Mouse (Mus musculus) neural tube, embryonic 15.5 days (tissue): ENCODE measurements around the gene Setd1a. TPM values are rescaled to one million over a fixed set of nuclear protein-coding genes. Genes with fewer than 3 reads are reported as not detected.
A peak's percentile ranks its signal among the peaks of the same experiment; 100 is the strongest.
"Not testable (repeated sequence)": the region's sequence is repeated elsewhere in the genome, so short reads cannot be mapped to it uniquely, and the experiment has no call there.

Experiments used
- ATAC-seq: fragments of 200-750 bp; cut with Nextera tagmentation; 2 replicates; pipeline ENCODE4 v1.8.0; 2017; ENCODE audit warnings: mild to moderate bottlenecking, moderate TSS enrichment, moderate library complexity; ENCODE audit not compliant: low FRiP score
- H3K27ac ChIP-seq: fragments of 300-500 bp; sonication (generic); replicated peaks from 2 replicates; pipeline ENCODE4 v1.5.1; 2015; ENCODE audit warnings: mild to moderate bottlenecking, inconsistent platforms
- H3K27me3 ChIP-seq: fragments of 300-500 bp; sonication (generic); replicated peaks from 2 replicates; pipeline ENCODE4 v1.6.1; 2015; ENCODE audit warnings: inconsistent platforms
- H3K36me3 ChIP-seq: fragments of 300-500 bp; sonication (generic); 2 replicates; pipeline ENCODE4 v1.6.1; 2015; ENCODE audit warnings: inconsistent platforms
- H3K4me1 ChIP-seq: fragments of 300-500 bp; sonication (generic); 2 replicates; pipeline ENCODE4 v1.6.1; 2015; ENCODE audit warnings: inconsistent platforms
- H3K4me2 ChIP-seq: fragments of 300-500 bp; sonication (generic); 2 replicates; pipeline ENCODE4 v1.6.1; 2015; ENCODE audit warnings: inconsistent platforms, mild to moderate bottlenecking, moderate library complexity
- H3K4me3 ChIP-seq: fragments of 300-500 bp; sonication (generic); replicated peaks from 2 replicates; pipeline ENCODE4 v1.5.1; 2015; ENCODE audit warnings: mild to moderate bottlenecking, inconsistent platforms
- H3K9ac ChIP-seq: fragments of 300-500 bp; sonication (generic); replicated peaks from 2 replicates; pipeline ENCODE4 v1.6.1; 2015; ENCODE audit warnings: mild to moderate bottlenecking, inconsistent platforms
- H3K9me3 ChIP-seq: fragments of 300-500 bp; sonication (generic); replicated peaks from 2 replicates; pipeline ENCODE4 v1.6.1; 2016; ENCODE audit warnings: inconsistent platforms
- WGBS: fragments of 180-500 bp; shearing (Covaris S2); methylation state at CpG from one replicate; pipeline ENCODE4 v1.1.7; 2015; ENCODE audit warnings: mixed read lengths; 5-methylcytosine and 5-hydroxymethylcytosine counted together
- polyA plus RNA-seq: library from polyadenylated mRNA; unstranded; fragments of >200 nt; fragmentation: Nextera tagmentation; extraction: Ambion mirVana; gene quantifications from 2 replicates; pipeline ENCODE4 v1.2.1, GENCODE M21; 2015

Setd1a gene
- polyA plus RNA-seq, 1 experiment from 2014 or later, result 17.8 TPM

DNA sequence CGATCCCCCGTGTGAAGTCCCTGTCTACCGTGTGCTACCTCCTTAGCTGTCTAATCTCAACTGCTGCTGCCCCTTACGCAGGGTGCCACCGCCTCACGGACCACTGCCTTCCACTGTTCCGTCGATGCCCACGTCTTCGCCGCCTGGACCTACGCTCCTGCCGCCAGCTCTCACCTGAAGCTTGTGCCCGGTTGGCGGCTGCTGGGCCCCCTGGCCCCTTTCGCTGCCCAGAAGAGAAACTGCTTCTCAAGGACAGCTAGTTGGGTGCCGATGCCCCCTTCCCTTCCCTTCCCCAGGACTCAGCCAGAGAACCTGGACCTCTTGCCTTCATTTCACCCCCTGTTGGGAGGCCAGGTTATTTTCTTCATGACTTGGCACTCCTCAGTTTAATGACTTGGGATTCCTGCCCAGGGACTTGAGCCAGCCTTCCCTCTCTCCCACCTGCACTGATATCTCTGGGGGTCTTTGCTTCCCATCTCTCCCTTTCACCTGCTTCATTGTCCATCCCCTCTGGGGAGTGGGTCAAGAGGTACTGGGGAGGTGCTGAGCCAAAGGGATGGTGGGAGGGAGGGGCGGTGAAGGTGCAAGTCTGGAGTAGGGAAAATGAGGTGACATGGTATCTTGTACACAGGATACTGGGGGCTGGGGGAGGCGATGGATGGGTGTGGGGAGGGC, 8.7 kb upstream of the Setd1a start:
- Histone ChIP-seq H3K4me1 (peaks cover 32% of the 10 kb centered on the region), H3K4me2 (no peak overlapping the region), H3K4me3 (no peak overlapping the region), H3K27me3 (no peaks in the 10 kb centered on the region), H3K27ac (peak overlapping the region; percentile 45; the same call in 1 of the 2 replicates), H3K9ac (no peak overlapping the region), H3K9me3 (no peaks in the 10 kb centered on the region), H3K36me3 (peaks cover 58% of the 10 kb centered on the region)
- no peak for ATAC-seq
- 93% methylated on average over 19 of the region's 19 CpGs for WGBS

DNA sequence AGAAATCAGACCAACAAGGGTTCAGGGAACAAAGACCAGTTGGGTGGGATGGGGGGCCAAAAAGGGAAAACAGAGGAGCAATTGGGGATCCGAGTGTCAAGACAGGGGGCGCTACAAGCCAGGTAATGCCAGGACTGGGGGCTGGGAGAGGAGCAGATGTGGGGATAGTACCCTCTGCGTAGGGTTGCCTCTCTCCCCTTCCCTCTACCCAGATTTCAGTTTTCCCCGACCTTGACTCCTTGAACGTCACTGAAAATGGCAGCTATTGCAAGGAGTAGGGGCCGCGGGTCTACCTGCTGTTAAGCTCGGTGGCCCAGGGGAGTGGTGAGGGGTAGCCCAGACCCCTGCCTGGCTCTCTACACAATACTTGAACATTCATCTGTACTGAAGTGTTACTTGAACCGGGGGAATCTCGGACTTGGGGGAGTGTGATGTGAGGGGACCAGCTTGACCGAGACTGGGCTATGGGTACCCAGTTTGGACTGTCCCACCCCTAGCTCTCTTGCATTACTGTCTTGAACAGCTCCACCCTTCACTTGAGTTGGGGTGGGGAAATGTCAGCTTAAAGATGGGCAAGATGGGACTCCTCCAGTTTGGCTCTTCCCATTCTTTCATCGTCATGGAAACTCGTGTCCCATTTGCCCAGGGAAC, 8.0 kb upstream of the Setd1a start:
- peak; percentile 16 for ATAC-seq
- WGBS, result 50% methylated on average over 12 of the region's 13 CpGs
- Histone ChIP-seq H3K36me3 (peaks cover 54% of the 10 kb centered on the region), H3K9me3 (no peaks in the 10 kb centered on the region), H3K4me2 (no peak overlapping the region), H3K27ac (peak overlapping the region; percentile 45), H3K27me3 (no peaks in the 10 kb centered on the region), H3K4me1 (peaks cover 32% of the 10 kb centered on the region), H3K4me3 (no peak overlapping the region; the same call in 1 of the 2 replicates), H3K9ac (no peak overlapping the region)

DNA sequence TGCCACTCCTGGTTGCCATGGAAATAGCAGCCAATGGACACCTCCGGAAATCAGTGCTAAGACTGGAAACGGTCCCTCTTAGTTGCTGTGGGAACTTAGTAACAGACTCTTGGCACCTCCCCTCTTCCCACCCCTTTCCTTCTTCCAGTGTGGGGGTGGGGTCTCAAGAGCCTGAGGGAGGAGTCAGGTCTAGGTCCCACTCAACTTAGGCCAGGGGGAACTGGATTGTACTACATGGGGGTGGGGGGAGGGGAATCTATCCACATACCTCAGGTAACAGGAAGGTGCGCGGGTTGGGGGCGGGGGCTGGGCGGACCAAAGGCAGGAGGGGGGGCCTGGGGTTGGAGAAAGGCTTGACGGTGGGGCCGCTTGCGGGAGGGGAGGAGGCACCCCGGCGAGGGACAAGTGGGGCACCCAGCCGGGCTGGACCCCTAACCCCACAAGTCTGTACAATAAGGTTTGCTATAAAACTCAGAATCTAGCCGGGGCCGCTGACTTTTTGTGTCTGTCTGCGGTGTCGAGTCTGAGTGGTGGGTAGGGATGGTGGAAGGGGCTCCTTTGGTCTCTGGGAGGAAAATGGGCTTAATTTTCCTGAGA, 7.4 kb upstream of the Setd1a start:
- Histone ChIP-seq H3K9ac (peak overlapping the region; percentile 43; the same call in 1 of the 2 replicates), H3K4me1 (peaks cover 35% of the 10 kb centered on the region), H3K27ac (peak overlapping the region; percentile 82), H3K4me2 (peak overlapping the region; percentile 77), H3K4me3 (peak overlapping the region; percentile 51), H3K36me3 (peaks cover 48% of the 10 kb centered on the region), H3K27me3 (no peaks in the 10 kb centered on the region), H3K9me3 (no peaks in the 10 kb centered on the region)
- peak; percentile 87 for ATAC-seq
- WGBS, result under 1% methylated on average over 16 of the region's 16 CpGs

DNA sequence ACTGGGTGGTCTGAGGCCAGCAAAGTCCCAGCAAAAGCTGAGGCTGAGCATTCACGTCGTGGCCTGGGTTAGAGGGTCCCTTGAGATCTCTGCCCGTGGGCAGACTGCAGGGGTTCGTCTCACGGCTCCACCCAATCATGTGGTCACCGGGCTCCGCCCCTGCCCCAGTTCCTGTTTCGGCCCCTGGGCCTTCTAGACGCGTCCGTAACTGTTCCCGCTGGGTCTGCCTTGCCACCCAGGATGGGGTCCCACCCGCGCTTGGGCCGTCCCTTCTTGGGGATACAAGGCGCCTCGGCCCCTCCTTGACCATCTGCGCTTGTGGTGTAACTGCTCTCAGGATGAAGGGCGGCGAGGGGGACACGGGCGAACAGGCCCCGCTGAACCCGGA, 6.8 kb upstream of the Setd1a start, which contains the start of gene Orai3:
TSS of gene Orai3 (plus strand) at position 165 of the 388 bp plus-strand sequence.
- Histone ChIP-seq H3K9ac (peak within 1 kb of the TSS; percentile 60), H3K4me2 (peak within 1 kb of the TSS; percentile 77), H3K4me1 (peaks cover 35% of the 10 kb centered on the region), H3K4me3 (peak within 1 kb of the TSS; percentile 51), H3K27ac (peak within 1 kb of the TSS; percentile 82), H3K36me3 (peaks cover 42% of the 10 kb centered on the region), H3K27me3 (no peaks in the 10 kb centered on the region), H3K9me3 (no peaks in the 10 kb centered on the region)
- WGBS, result 0% methylated on average over 24 of the region's 24 CpGs
- peak; percentile 63 for ATAC-seq

DNA sequence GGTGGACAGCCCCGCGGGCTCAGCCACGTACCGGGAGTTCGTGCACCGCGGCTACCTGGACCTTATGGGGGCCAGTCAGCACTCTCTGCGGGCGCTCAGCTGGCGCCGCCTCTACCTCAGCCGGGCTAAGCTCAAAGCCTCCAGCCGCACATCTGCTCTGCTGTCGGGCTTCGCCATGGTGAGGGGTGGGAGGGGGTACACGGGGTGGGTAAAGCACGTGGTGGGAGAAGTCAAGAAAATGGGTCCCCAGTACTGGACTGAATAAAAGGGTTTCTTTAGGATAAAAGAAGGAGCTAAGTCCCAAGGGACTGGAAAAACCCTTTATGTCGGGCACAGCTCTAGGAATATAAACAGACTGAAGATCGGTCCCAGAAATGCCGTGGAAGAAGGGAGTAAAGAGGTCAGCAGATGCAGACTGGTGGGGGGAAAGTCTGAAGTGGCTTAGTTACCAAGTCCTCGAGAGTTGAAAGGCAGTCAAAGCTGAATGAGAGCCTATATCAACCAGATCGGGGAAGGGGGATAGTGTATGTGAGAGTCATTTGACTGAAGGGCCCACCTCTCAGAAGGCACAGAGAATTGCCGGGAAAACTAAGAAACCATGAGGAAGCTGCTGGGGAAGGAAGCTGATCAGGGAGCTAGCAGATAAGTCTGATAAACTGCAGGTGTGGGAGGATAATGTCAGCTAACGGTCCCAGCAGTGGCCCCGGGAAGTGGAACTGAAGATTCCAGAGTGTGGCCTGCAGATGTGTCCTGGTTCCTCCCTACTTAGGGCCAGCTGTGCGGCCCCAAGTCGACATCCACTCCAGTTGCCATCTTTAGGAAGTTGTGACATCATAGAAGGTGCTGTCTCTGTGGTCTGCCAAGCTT, 6.2 kb upstream of the Setd1a start:
- H3K4me2 ChIP-seq, result peak overlapping the region; percentile 77
- H3K27ac ChIP-seq, result peak overlapping the region; percentile 82
- H3K4me3 ChIP-seq, result peak overlapping the region; percentile 51
- WGBS, result 5% methylated on average over 27 of the region's 27 CpGs
- peaks cover 35% of the 10 kb centered on the region for H3K4me1 ChIP-seq
- peak; percentile 13; the same call in 1 of the 2 replicates for ATAC-seq
- H3K27me3 ChIP-seq, result no peaks in the 10 kb centered on the region
- peaks cover 36% of the 10 kb centered on the region for H3K36me3 ChIP-seq
- H3K9ac ChIP-seq, result peak overlapping the region; percentile 60
- H3K9me3 ChIP-seq, result no peaks in the 10 kb centered on the region

DNA sequence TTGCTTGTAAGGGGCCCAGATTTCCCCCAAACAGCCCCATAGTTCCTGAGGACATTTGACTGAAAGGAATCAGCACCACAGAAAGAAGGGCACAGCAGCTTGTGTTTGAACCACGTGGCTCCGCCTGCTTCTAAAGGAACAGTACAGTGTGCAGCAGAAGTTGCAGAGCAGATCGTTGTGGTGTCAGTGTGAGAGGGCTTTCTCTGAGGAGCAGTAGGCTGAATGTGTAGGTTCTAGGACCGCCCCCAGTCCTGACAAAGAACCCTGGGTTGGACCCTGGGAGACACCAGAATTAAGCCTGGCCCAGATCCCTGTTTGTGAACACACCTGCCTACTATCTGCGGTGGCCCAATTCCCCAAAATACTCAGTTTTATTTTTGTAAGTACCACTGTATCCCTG, 5.2 kb upstream of the Setd1a start:
- Histone ChIP-seq H3K27ac (no peak overlapping the region), H3K9me3 (no peaks in the 10 kb centered on the region), H3K4me1 (peaks cover 41% of the 10 kb centered on the region), H3K36me3 (peaks cover 26% of the 10 kb centered on the region), H3K4me3 (no peak overlapping the region), H3K4me2 (0 out of 2 replicates have a peak overlapping the region, but pooled peaks have one; percentile 77), H3K27me3 (no peaks in the 10 kb centered on the region), H3K9ac (no peak overlapping the region)
- ATAC-seq, result no peak
- WGBS, result 74% methylated on average over 5 of the region's 5 CpGs

DNA sequence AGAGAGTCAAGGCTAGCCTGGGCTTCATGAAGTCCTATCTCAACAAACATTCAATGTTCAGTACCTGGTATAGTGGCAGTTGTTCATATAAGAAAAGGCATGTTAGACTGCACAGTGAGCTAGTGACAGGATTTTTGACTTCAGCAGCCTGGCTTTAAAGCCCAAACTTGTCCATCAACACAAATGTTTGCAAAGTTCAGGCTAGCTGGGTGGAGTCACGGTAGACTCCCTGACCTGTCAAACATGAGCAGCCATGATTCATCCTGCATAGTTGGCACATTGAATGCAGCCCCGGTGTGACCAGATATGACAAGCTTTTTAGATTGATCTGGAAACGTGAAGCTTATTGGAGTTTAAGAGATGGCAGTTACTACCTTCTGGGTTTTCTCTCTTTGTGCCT, 4.4 kb upstream of the Setd1a start:
- Histone ChIP-seq H3K36me3 (peaks cover 18% of the 10 kb centered on the region), H3K4me3 (no peak overlapping the region), H3K4me1 (peaks cover 41% of the 10 kb centered on the region), H3K27ac (no peak overlapping the region), H3K9ac (no peak overlapping the region), H3K27me3 (no peaks in the 10 kb centered on the region), H3K9me3 (no peaks in the 10 kb centered on the region), H3K4me2 (no peak overlapping the region)
- no peak for ATAC-seq
- WGBS, result 86% methylated on average over 3 of the region's 3 CpGs

DNA sequence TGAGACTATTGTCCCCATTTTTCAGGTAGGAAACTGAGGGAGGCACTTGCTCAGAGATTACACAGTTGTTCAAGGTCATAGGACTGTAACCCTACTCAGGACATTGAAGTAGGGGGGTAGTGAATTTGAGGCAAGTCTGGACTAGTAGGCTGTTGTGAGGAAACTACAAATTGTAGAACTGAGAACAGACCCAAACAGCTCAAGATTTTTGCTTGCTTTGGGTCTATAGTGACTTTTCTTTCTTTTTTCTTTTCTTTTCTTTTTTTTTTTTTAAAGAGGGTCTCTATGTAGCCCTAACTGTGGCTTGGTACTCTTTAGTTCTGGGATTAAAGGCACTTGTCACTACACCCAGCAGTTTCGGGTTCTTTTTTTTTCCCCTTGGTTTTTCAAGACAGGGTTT, 3.9 kb upstream of the Setd1a start:
- Histone ChIP-seq H3K27ac (no peak overlapping the region), H3K4me3 (no peak overlapping the region), H3K9ac (no peak overlapping the region), H3K27me3 (no peaks in the 10 kb centered on the region), H3K9me3 (no peaks in the 10 kb centered on the region), H3K4me1 (peaks cover 41% of the 10 kb centered on the region), H3K36me3 (peaks cover 13% of the 10 kb centered on the region), H3K4me2 (no peak overlapping the region)
- 78% methylated on average over 1 of the region's 1 CpGs for WGBS
- no peak for ATAC-seq

DNA sequence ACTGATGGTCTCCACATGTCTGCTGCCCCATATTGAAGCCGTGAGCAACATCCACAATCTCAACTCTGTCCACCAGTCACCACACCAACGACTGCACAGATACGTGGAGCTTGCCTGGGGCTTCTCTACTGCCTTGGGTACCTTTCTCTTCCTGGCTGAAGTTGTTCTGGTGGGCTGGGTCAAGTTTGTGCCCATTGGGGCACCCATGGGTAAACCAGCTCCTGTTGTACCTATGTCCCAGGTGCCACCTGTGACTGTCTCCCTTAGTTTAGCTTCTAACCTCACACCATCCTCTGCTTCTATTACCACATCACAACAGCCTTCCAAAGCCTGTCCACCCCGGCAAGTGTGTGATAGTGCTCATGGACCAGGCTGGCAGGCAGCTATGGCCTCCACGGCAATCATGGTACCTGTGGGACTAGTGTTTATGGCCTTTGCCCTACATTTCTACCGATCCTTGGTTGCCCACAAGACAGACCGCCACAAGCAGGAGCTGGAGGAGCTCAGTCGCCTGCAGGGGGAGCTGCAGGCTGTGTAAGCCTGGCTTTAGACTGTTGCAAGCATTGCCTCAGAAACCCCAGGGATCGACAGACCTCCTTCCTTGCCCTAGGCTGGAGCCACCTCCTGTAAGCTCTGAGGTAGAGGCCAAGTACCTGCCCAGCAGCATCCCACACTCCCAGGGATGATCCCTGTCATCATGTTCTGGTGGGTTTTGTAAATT, 2.6 kb upstream of the Setd1a start:
- WGBS, result 40% methylated on average over 9 of the region's 9 CpGs

DNA sequence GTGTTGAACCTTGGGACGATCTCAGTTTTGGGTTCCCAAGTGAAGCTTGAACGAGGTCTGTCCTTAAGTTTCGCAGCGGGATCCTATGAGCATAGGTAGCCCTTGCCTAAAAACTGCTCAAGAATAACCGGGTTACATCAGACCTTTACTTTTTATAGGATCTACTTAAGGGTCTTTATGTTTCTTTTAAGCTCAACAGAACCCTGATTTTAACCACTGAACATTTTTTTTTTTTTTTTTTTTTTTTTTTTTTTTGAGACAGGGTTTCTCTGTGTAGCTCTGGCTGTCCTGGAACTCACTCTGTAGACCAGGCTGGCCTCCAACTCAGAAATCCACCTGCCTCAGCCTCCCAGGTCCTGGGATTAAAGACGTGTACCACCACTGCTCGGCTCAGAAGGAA, 633 bp upstream of the Setd1a start:
- not testable (repeated sequence) for H3K27me3 ChIP-seq, ATAC-seq, H3K9me3 ChIP-seq
- WGBS, result 72% methylated on average over 7 of the region's 7 CpGs
- peak overlapping the region; percentile 86 for H3K4me2 ChIP-seq
- H3K4me1 ChIP-seq, result peaks cover 27% of the 10 kb centered on the region
- H3K36me3 ChIP-seq, result peaks cover 19% of the 10 kb centered on the region
- H3K4me3 ChIP-seq, result peak overlapping the region; percentile 88
- H3K27ac ChIP-seq, result peak overlapping the region; percentile 98
- H3K9ac ChIP-seq, result peak overlapping the region; percentile 86; the same call in 1 of the 2 replicates

More for the DNA sequence above, 2.6 kb upstream of the Setd1a start:
- no peak overlapping the region for H3K27ac ChIP-seq
- no peak for ATAC-seq
- peaks cover under 1% of the 10 kb centered on the region; the same call in 1 of the 2 replicates for H3K36me3 ChIP-seq
- no peaks in the 10 kb centered on the region for H3K27me3 ChIP-seq
- no peak overlapping the region for H3K9ac ChIP-seq
- H3K9me3 ChIP-seq, result no peaks in the 10 kb centered on the region
- peaks cover 44% of the 10 kb centered on the region for H3K4me1 ChIP-seq
- no peak overlapping the region for H3K4me3 ChIP-seq
- no peak overlapping the region for H3K4me2 ChIP-seq
